Mouse (Mus musculus) left cerebral cortex, postnatal 25 days (tissue): ENCODE data around the gene 3110018I06Rik. TPM values are rescaled to one million over a fixed set of nuclear protein-coding genes. Genes with fewer than 3 reads are reported as not detected.

Experiments used
- DNase-seq, 2 experiments: peaks; one replicate each; pipeline ENCODE4 v3.0.0; 2022; ENCODE audit warnings: low spot score in 2 of 2, mixed read lengths in 1 of 2
- intact Hi-C: fragments of 180-260 bp; cut with DNase I; formaldehyde crosslinking; loops from one replicate; pipeline ENCODE4 v1.15.1; 2025
- total RNA-seq, 2 experiments: library from RNA; stranded (reverse); gene quantifications; 2 replicates each; pipeline ENCODE4 v1.2.3; 2021

3110018I06Rik gene
- total RNA-seq = not detected

- no peak for DNase-seq
- intact Hi-C loops = no loop called here
Measured at GRCm38 (mm10) chr12:107488371-107488770, at the start of gene 3110018I06Rik. Gene 3110018I06Rik, plus strand, starts transcription at chr12:107488632.

- intact Hi-C loops = no loop called here
- DNase-seq = no peak
Measured at GRCm38 (mm10) chr12:107444681-107445080, 43.8 kb upstream of the 3110018I06Rik start.

GRCm38 (mm10) chr12:107457835-107458234 is 30.6 kb upstream of the 3110018I06Rik start:
- DNase-seq = no peak
- intact Hi-C loops = no loop called here

GRCm38 (mm10) chr12:107464731-107465130 is 23.7 kb upstream of the 3110018I06Rik start:
- intact Hi-C loops = no loop called here
- no peak for DNase-seq

- peak in 1 of 2 experiments; percentile 58 for DNase-seq
- intact Hi-C loops = no loop called here
Measured at GRCm38 (mm10) chr12:107476441-107477291, 11.8 kb upstream of the 3110018I06Rik start.

- intact Hi-C loops = no loop called here
- no peak for DNase-seq
Measured at GRCm38 (mm10) chr12:107479350-107479749, 9.1 kb upstream of the 3110018I06Rik start.

GRCm38 (mm10) chr12:107483031-107483430 is 5.4 kb upstream of the 3110018I06Rik start:
- no peak for DNase-seq
- intact Hi-C loops = no loop called here

- no peak for DNase-seq
- intact Hi-C loops = no loop called here
Measured at GRCm38 (mm10) chr12:107491344-107491743, 2.9 kb downstream of the 3110018I06Rik start.

GRCm38 (mm10) chr12:107496924-107497323 is 8.5 kb downstream of the 3110018I06Rik start:
- DNase-seq = no peak
- intact Hi-C loops = no loop called here

- intact Hi-C loops = no loop called here
- no peak for DNase-seq
Measured at GRCm38 (mm10) chr12:107509661-107510237, 21.3 kb downstream of the 3110018I06Rik start.

- intact Hi-C loops = no loop called here
- DNase-seq = no peak
Measured at GRCm38 (mm10) chr12:107511112-107511511, 22.7 kb downstream of the 3110018I06Rik start.

GRCm38 (mm10) chr12:107516265-107517217 is 28.1 kb downstream of the 3110018I06Rik start:
- intact Hi-C loops = no loop called here
- peak in 1 of 2 experiments; percentile 21 for DNase-seq

- intact Hi-C loops = no loop called here
- no peak for DNase-seq
Measured at GRCm38 (mm10) chr12:107520941-107521340, 32.5 kb downstream of the 3110018I06Rik start.

- intact Hi-C loops = no loop called here
Measured at GRCm38 (mm10) chr12:107528346-107528880, 40.0 kb downstream of the 3110018I06Rik start.

GRCm38 (mm10) chr12:107532871-107533270 is 44.4 kb downstream of the 3110018I06Rik start:
- intact Hi-C loops = no loop called here
- no peak for DNase-seq

More at GRCm38 (mm10) chr12:107528346-107528880, 40.0 kb downstream of the 3110018I06Rik start:
- DNase-seq = no peak
